Mouse (Mus musculus): ENCODE measurements around the gene Rai1. TPM values are rescaled to one million over a fixed set of nuclear protein-coding genes. Genes with fewer than 3 reads are reported as not detected.

The Rai1 gene
- total and polyA plus RNA-seq, 3 experiments, result 6.6 to 22.6 (median 15.4) TPM

GRCm38 (mm10) chr11:60105593-60106542 lies 1.1 kb downstream of the Rai1 start:
- in situ Hi-C loops (cut with MboI; ENCODE audit: low pct_ligation_motif_present, low pct_unique_long_range_greater_than_20kb, low sequenced_read_pairs), result loop anchor here (5.0 kb wide), 1 partner anchor 81 kb away; no protein-coding TSS in a partner anchor
- peak; percentile 49 for DNase-seq (ENCODE audit: extremely low read depth)
- Histone ChIP-seq H3K4me2 (ENCODE audit: insufficient read depth, low read depth, poor library complexity, severe bottlenecking) (peak overlapping the region; percentile 53), H3K9me3 (replicated peaks; ENCODE audit: low read length) (no peaks in the 10 kb centered on the region), H3K36me3 (replicated peaks in 1 of 2; ENCODE audit: control insufficient read depth in 1 of 2, insufficient read depth in 1 of 2, low read length in 1 of 2) (peaks cover 0 to 7% of the 10 kb centered on the region in 2 experiments), H3K79me2 (replicated peaks; ENCODE audit: control insufficient read depth, extremely low read depth, insufficient read depth, poor library complexity, severe bottlenecking) (peaks cover 37% of the 10 kb centered on the region), H3K27me3 (replicated peaks) (no peaks in the 10 kb centered on the region), H3K4me3 (replicated peaks in 1 of 3; ENCODE audit: low read depth in 2 of 3, low read length in 2 of 3, poor library complexity in 1 of 3) (peak overlapping the region; percentile 83 to 86 (median 84)), H3K9ac (ENCODE audit: insufficient read depth, low read depth) (peak overlapping the region; percentile 87), H3K4me1 (ENCODE audit: control insufficient read depth in 1 of 2, insufficient read depth in 2 of 2) (peaks cover 27 to 57% of the 10 kb centered on the region in 2 experiments), H3K27ac (ENCODE audit: insufficient read depth, low read depth) (peak overlapping the region; percentile 57)
- dilution Hi-C loops (cut with MboI; ENCODE audit: extremely low pct_ligation_motif_present, extremely low pct_unique_long_range_greater_than_20kb, low sequenced_read_pairs), result no loop called here
- TF ChIP-seq MEF2A (IDR thresholded peaks at IDR 0.05; ENCODE audit: borderline replicate concordance, low read depth, low read length) (no peak), POLR2A (IDR thresholded peaks at IDR 0.05; ENCODE audit: low read depth, low read length) (peak; percentile 46; the same call in 1 of the 2 replicates), CTCF (conservative IDR thresholded peaks at IDR 0.05 in 1 of 2, IDR thresholded peaks at IDR 0.05 in 1 of 2; ENCODE audit: low read depth in 2 of 2, low read length in 2 of 2) (no peak), JUN (IDR thresholded peaks at IDR 0.05; ENCODE audit: insufficient read depth, low read depth, low read length) (no peak), GABPA (IDR thresholded peaks at IDR 0.05; ENCODE audit: insufficient replicate concordance, low read depth, low read length) (no peak), ZC3H11A (IDR thresholded peaks at IDR 0.05; ENCODE audit: low read depth, low read length) (no peak), ZKSCAN1 (IDR thresholded peaks at IDR 0.05; ENCODE audit: borderline replicate concordance, low read depth, low read length) (no peak), USF2 (conservative IDR thresholded peaks at IDR 0.05; ENCODE audit: low read depth, low read length) (no peak), MYC (IDR thresholded peaks at IDR 0.05; ENCODE audit: low read depth, low read length) (0 out of 2 replicates have a peak, but pooled peaks have one; percentile 8), JUND (conservative IDR thresholded peaks at IDR 0.05; ENCODE audit: low read depth, low read length) (no peak), UBTF (IDR thresholded peaks at IDR 0.05; ENCODE audit: low read depth, low read length) (peak; percentile 82; the same call in 1 of the 2 replicates), E2F4 (IDR thresholded peaks at IDR 0.05; ENCODE audit: insufficient replicate concordance, low read depth, low read length) (no peak), NELFE (IDR thresholded peaks at IDR 0.05; ENCODE audit: low read depth, low read length) (no peak; the same call in 1 of the 2 replicates), ELF1 (IDR thresholded peaks at IDR 0.05; ENCODE audit: low read depth, low read length) (peak; percentile 34; the same call in 1 of the 2 replicates), CHD2 (IDR thresholded peaks at IDR 0.05; ENCODE audit: low read length) (no peak), HCFC1 (IDR thresholded peaks at IDR 0.05; ENCODE audit: low read depth, low read length) (peak; percentile 34), RAD21 (IDR thresholded peaks at IDR 0.05; ENCODE audit: low read depth, low read length) (no peak), BHLHE40 (IDR thresholded peaks at IDR 0.05; ENCODE audit: low read depth, low read length) (peak; percentile 18; the same call in 1 of the 2 replicates), ZNF384 (IDR thresholded peaks at IDR 0.05; ENCODE audit: low read depth, low read length) (no peak), NRF1 (IDR thresholded peaks at IDR 0.05; ENCODE audit: low read depth, low read length) (peak; percentile 49; the same call in 1 of the 2 replicates), KAT2A (IDR thresholded peaks at IDR 0.05; ENCODE audit: insufficient replicate concordance, low read length) (0 out of 2 replicates have a peak, but pooled peaks have one; percentile 30), POLR2AphosphoS2 (IDR thresholded peaks at IDR 0.05; ENCODE audit: low read depth, low read length) (peak; percentile 52; the same call in 1 of the 2 replicates), PAX5 (IDR thresholded peaks at IDR 0.05; ENCODE audit: low read length) (no peak), IRF4 (IDR thresholded peaks at IDR 0.05; ENCODE audit: low read depth, low read length) (peak; percentile 85), CHD1 (IDR thresholded peaks at IDR 0.05; ENCODE audit: low read depth, low read length) (no peak; the same call in none of the 2 replicates), SIN3A (IDR thresholded peaks at IDR 0.05; ENCODE audit: low read length) (peak; percentile 50), ETS1 (conservative IDR thresholded peaks at IDR 0.05; ENCODE audit: low read depth, low read length) (no peak), USF1 (IDR thresholded peaks at IDR 0.05; ENCODE audit: low read depth, low read length) (no peak), RCOR1 (conservative IDR thresholded peaks at IDR 0.05; ENCODE audit: low read depth, low read length) (no peak), TCF12 (IDR thresholded peaks at IDR 0.05; ENCODE audit: low read depth, low read length) (peak; percentile 46), MAX (IDR thresholded peaks at IDR 0.05; ENCODE audit: low read length) (peak; percentile 47), TBP (conservative IDR thresholded peaks at IDR 0.05; ENCODE audit: low read depth, low read length) (0 out of 2 replicates have a peak, but pooled peaks have one; percentile 35), MAFK (IDR thresholded peaks at IDR 0.05; ENCODE audit: insufficient replicate concordance, low read length) (no peak), SMC3 (IDR thresholded peaks at IDR 0.05; ENCODE audit: low read depth, low read length) (no peak), MXI1 (IDR thresholded peaks at IDR 0.05; ENCODE audit: low read depth, low read length) (peak; percentile 60), EP300 (IDR thresholded peaks at IDR 0.05; ENCODE audit: low read length) (peak; percentile 51), MAZ (IDR thresholded peaks at IDR 0.05; ENCODE audit: low read depth, low read length) (0 out of 2 replicates have a peak, but pooled peaks have one; percentile 37)

Measured in CH12.LX (cell line).